Mouse (Mus musculus) stomach, embryonic 16.5 days (tissue): ENCODE measurements around the gene 2410004B18Rik. TPM values are rescaled to one million over a fixed set of nuclear protein-coding genes. Genes with fewer than 3 reads are reported as not detected.

ENCODE experiments used
- ATAC-seq: fragments of 200-750 bp; cut with Nextera tagmentation; 2 replicates; pipeline ENCODE4 v1.8.0; 2017; ENCODE audit warnings: moderate number of reproducible peaks, moderate TSS enrichment; ENCODE audit not compliant: insufficient read depth, low FRiP score
- H3K27ac ChIP-seq: fragments of 300-500 bp; sonication (generic); 2 replicates; pipeline ENCODE4 v1.5.1; 2014; ENCODE audit warnings: low read length
- H3K27me3 ChIP-seq: fragments of 300-500 bp; sonication (generic); 2 replicates; pipeline ENCODE4 v1.6.1; 2014; ENCODE audit warnings: low read length, control low read depth, mixed read lengths; ENCODE audit not compliant: control insufficient read depth, insufficient read depth
- H3K36me3 ChIP-seq: fragments of 300-500 bp; sonication (generic); 2 replicates; pipeline ENCODE4 v1.6.1; 2014; ENCODE audit warnings: low read length; ENCODE audit not compliant: control insufficient read depth, insufficient read depth
- H3K4me1 ChIP-seq: fragments of 300-500 bp; sonication (generic); 2 replicates; pipeline ENCODE4 v1.6.1; 2014; ENCODE audit warnings: low read length, control low read depth, mixed read lengths; ENCODE audit not compliant: control insufficient read depth, insufficient read depth
- H3K4me2 ChIP-seq: fragments of 300-500 bp; sonication (generic); 2 replicates; pipeline ENCODE4 v1.6.1; 2014; ENCODE audit warnings: low read depth, low read length, mixed read lengths
- H3K4me3 ChIP-seq: fragments of 300-500 bp; sonication (generic); replicated peaks from 2 replicates; pipeline ENCODE4 v1.5.1; 2014; ENCODE audit warnings: mild to moderate bottlenecking, low read length
- H3K9ac ChIP-seq: fragments of 300-500 bp; sonication (generic); 2 replicates; pipeline ENCODE4 v1.6.1; 2014; ENCODE audit warnings: low read length
- H3K9me3 ChIP-seq: fragments of 300-500 bp; sonication (generic); replicated peaks from 2 replicates; pipeline ENCODE4 v1.6.1; 2016; ENCODE audit warnings: low read length, control low read depth; ENCODE audit not compliant: control insufficient read depth
- WGBS: fragments of 180-500 bp; shearing (Covaris S2); extraction: QIAGEN DNeasy Blood & Tissue Kit; methylation state at CpG from one replicate; pipeline ENCODE4 v1.1.7; 2014; 5-methylcytosine and 5-hydroxymethylcytosine counted together
- polyA plus RNA-seq: library from polyadenylated mRNA; unstranded; fragments of >200 nt; fragmentation: Nextera tagmentation; extraction: Ambion mirVana; gene quantifications from 2 replicates; pipeline ENCODE4 v1.2.1, GENCODE M21; 2015

The 2410004B18Rik gene
- polyA plus RNA-seq, 1 experiment from 2014 or later, result 41.2 TPM

DNA sequence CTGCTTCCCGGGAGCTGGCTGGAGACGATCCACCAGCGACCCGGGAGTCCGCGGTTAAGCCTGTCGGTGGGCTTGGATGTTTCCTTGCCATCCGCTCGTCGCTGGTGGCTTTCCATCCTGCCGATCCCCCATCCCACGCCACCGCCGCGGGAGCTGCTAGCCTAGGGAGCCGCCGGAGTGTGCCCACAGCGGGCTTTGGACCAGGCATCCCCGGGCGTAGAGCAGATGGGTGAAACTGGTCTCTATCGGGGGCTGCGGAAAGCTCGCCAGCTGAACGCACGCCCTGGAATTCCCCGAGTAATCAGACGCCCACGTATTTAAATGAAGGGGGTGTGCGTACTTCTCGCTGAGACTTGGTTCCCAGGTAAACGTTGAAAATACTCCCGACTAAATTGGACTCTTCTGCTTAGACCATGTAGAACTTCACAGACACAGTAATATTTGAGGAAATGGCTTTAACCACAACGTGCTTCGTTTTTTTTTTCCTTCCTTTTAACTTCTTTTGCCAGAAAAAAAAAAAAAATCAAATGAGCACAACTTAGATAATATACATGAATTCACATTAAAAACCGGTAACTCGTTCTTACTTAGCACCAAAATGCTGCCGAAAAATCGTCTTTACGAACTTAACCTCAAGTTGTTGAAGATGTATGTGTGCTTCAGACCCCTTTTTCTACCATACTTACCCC, 13.0 kb upstream of the 2410004B18Rik start:
- Histone ChIP-seq H3K27ac (peak overlapping the region; percentile 98), H3K4me1 (peaks cover 16% of the 10 kb centered on the region), H3K9me3 (no peaks in the 10 kb centered on the region), H3K36me3 (no peaks in the 10 kb centered on the region), H3K27me3 (no peaks in the 10 kb centered on the region), H3K4me3 (peak overlapping the region; percentile 74), H3K9ac (peak overlapping the region; percentile 96), H3K4me2 (peak overlapping the region; percentile 74)
- WGBS, result 3% methylated on average over 39 of the region's 39 CpGs
- ATAC-seq, result no peak

DNA sequence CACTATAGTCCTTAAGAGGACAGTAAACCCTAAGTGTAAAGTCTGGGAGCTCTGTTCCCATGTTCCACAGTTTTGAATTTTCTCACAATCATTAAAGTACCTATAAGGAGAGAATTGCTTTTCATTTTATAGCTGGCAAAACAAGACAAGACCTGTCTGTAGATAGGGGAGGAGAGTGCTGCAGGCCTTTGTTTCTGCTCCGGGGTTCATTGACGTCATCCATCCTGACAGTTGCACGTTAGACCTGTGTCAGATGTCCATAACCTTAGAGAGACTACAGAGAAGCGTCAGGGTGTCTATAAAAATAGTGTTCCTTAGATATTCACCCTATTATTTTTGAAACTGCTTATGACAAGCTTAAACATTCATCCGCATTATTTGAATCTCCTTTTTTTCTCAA, 12.3 kb upstream of the 2410004B18Rik start:
- Histone ChIP-seq H3K27me3 (no peaks in the 10 kb centered on the region), H3K4me2 (peak overlapping the region; percentile 74), H3K9me3 (no peaks in the 10 kb centered on the region), H3K4me3 (peak overlapping the region; percentile 74), H3K36me3 (no peaks in the 10 kb centered on the region), H3K27ac (no peak overlapping the region; the same call in 1 of the 2 replicates), H3K4me1 (peaks cover 16% of the 10 kb centered on the region), H3K9ac (peak overlapping the region; percentile 96)
- 60% methylated on average over 5 of the region's 5 CpGs for WGBS
- ATAC-seq, result no peak

DNA sequence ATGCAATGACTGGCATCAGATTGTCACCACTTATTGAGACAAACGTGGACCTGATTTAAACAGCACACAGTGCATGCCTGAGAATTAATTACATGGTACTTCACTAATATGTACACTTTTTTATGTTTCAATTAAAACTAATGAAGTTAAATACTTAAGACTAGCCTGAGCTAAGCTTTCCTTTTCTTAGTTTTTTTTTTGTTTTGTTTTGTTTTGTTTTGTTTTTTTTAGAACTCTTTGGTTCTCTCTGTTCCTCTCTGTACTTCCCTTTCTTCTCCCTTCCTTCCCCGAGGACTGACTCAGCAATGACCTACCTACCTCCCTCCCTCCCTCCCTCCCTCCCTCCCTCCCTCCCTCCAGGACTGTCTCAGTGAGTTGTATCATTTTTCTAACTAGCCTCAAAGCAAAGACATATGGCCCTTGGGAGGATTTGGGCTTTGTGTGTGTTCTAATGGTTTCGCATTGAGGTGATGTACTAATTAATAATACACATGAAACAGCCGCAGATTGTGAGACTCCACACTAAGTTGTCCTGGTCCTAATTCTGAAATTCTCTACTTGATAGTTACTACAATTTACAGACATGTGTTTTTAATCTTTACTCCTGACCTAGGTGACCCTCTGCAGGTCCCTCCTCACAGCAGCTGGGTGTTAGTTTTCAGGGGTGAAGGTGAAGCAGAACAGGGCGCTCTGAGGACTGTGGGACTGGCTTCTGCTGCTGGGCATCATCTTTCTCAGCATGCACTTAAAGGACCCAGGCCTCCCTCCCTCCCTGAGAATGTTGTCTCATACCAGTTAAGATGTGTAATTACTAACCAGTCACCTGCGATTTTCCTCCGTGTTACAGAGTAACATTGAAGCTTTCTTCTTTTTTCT, 8.1 kb upstream of the 2410004B18Rik start:
- Histone ChIP-seq H3K27ac (no peak overlapping the region), H3K9me3 (no peaks in the 10 kb centered on the region), H3K4me2 (no peak overlapping the region), H3K27me3 (no peaks in the 10 kb centered on the region), H3K4me1 (peaks cover 13% of the 10 kb centered on the region), H3K9ac (no peak overlapping the region), H3K4me3 (no peak overlapping the region), H3K36me3 (peaks cover 19% of the 10 kb centered on the region; the same call in 1 of the 2 replicates)
- WGBS, result 73% methylated on average over 7 of the region's 7 CpGs
- no peak for ATAC-seq

DNA sequence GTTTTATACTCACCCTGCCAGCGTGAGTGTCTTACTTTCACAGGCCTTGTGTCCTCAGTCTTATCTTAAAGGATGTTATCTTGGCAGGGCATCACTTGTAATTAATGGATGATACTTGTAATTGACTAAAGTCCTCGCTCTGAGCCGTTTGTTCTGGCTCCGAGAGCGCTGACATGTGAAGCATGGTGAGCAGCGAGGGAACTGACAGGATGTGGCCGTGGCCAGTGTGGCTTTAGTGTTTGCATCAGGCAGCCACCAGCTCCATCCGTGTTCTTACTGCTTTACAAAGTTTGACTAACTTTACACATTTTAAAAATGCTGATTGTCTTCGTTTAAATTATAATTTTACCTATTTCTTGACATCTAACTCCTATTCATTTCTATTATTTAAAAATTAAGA, 4.0 kb upstream of the 2410004B18Rik start:
- no peak overlapping the region for H3K4me2 ChIP-seq
- no peaks in the 10 kb centered on the region for H3K9me3 ChIP-seq
- peaks cover 7% of the 10 kb centered on the region for H3K4me1 ChIP-seq
- no peak for ATAC-seq
- H3K4me3 ChIP-seq, result no peak overlapping the region
- H3K27ac ChIP-seq, result no peak overlapping the region
- H3K27me3 ChIP-seq, result no peaks in the 10 kb centered on the region
- peaks cover 22% of the 10 kb centered on the region; the same call in 1 of the 2 replicates for H3K36me3 ChIP-seq
- no peak overlapping the region for H3K9ac ChIP-seq
- 53% methylated on average over 9 of the region's 9 CpGs for WGBS

DNA sequence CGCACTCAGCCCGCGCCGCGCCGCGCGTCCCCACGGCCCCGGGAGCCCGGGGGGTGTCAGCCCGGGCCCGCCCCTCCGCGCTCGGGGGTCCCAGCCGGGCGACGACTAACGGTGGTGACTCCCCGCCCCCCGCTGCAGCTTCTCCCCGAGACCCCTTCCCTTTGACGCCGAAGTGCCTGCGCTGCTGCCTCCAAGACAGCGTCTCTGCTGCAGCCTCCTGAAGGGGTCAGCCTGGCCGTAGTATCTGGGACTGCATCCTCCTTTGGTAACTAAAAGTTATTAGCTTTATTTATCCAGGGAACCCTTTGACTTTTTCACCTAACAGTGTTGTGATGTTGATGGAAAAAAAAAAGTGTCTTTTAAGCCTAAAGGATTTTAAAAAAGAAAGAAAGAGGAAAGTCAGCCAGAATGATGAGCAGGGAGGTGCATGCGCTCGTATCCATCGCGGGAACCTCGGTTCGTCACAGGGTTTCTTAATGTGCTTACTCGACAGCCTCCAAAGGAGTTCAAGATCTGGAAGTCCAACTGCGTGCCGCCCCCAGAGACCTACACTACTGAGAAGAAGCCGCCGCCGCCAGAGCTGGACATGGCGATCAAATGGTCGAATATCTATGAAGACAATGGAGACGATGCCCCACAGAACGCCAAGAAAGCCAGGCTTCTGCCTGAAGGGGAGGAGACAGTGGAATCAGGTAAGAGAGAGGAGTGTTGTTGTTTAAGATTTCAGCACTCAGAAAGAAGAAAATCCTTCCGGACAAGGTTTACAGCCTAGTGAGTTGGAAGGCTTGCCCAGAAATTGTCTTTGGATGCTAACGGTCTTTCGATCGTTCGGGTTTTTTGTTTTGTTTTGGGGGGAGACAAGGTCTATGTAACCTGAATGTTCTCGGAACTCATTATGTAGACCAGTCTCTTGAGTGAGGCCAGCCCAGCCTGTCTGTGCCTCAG, 863 bp downstream of the 2410004B18Rik start:
- peak overlapping the region; percentile 64 for H3K4me2 ChIP-seq
- H3K4me1 ChIP-seq, result peaks cover 19% of the 10 kb centered on the region
- 17% methylated on average over 49 of the region's 50 CpGs for WGBS
- H3K27me3 ChIP-seq, result no peaks in the 10 kb centered on the region
- peak overlapping the region; percentile 94 for H3K4me3 ChIP-seq
- H3K9ac ChIP-seq, result peak overlapping the region; percentile 92
- no peak for ATAC-seq
- 0 out of 2 replicates have a peak overlapping the region, but pooled peaks have one; percentile 74 for H3K27ac ChIP-seq
- H3K36me3 ChIP-seq, result peaks cover 7% of the 10 kb centered on the region; the same call in 1 of the 2 replicates
- H3K9me3 ChIP-seq, result no peaks in the 10 kb centered on the region

DNA sequence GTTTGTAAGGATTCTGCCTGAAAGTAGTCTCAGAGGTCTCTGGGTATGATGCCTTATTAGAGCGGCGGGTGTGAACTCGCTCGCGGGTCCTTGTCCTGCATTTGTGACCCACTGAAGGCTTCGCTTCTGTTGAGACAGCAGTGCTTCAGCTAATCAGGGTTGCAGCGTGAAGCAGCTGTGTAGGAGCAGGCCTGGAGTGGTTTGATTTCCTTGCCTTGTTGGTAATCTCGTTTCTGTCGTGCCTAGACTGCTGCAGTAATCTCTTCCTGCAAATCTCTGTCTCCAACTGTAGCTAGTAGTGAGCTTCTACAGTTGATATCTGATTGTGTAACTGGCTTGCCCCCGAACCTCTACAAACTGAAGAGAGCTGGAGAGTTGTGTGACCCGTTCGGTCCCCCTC, 1.6 kb downstream of the 2410004B18Rik start:
- Histone ChIP-seq H3K4me3 (peak overlapping the region; percentile 94), H3K27me3 (no peaks in the 10 kb centered on the region), H3K4me2 (peak overlapping the region; percentile 64), H3K4me1 (peaks cover 19% of the 10 kb centered on the region), H3K9me3 (no peaks in the 10 kb centered on the region), H3K9ac (no peak overlapping the region; the same call in 1 of the 2 replicates), H3K36me3 (peaks cover 8% of the 10 kb centered on the region), H3K27ac (no peak overlapping the region)
- no peak for ATAC-seq
- WGBS, result 74% methylated on average over 12 of the region's 12 CpGs

DNA sequence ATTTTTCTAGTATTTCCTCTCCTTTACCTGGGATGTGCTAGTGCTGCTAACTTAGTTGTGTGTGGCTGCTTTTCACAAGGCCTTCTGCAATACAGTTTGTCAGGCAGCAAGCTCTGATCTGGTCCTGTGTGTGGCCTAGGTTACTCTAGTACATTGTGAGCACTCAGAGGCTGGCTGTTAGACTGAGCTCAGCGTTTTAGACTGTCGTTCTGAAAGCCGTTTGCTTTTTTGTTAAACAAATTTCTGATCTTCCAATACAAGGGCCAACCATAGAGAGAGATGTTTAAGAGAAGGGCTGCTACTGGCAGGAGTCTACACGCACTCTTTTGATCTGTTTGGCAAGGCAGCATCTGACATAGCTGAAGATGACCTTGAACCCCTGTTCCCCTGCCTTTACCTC, 2.2 kb downstream of the 2410004B18Rik start:
- H3K36me3 ChIP-seq, result peaks cover 14% of the 10 kb centered on the region
- H3K27me3 ChIP-seq, result no peaks in the 10 kb centered on the region
- 67% methylated on average over 4 of the region's 4 CpGs for WGBS
- no peak for ATAC-seq
- H3K9ac ChIP-seq, result no peak overlapping the region; the same call in 1 of the 2 replicates
- H3K4me2 ChIP-seq, result peak overlapping the region; percentile 64; the same call in 1 of the 2 replicates
- H3K27ac ChIP-seq, result no peak overlapping the region
- peaks cover 19% of the 10 kb centered on the region for H3K4me1 ChIP-seq
- H3K9me3 ChIP-seq, result no peaks in the 10 kb centered on the region
- no peak overlapping the region for H3K4me3 ChIP-seq

DNA sequence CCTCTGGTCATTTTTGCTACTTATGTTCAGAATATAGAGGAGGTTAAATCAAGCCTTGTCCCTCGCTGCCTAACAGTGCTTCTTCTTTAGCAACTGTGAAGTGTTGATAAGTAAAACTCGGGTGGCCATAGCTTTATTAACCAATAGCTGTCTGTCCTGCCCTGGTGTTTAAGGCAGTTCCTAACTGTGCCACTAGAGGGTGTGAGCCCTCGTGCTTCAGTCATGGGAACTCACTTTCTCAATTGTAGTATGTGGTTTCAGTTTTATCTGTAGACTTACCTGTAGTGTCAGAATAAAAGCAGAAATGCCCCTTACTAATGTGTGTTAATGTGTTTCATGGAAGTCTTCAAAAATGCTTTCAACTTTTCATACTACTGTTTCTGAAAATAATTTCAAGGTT, 4.2 kb downstream of the 2410004B18Rik start:
- no peaks in the 10 kb centered on the region for H3K27me3 ChIP-seq
- peaks cover 19% of the 10 kb centered on the region for H3K4me1 ChIP-seq
- H3K27ac ChIP-seq, result no peak overlapping the region
- no peaks in the 10 kb centered on the region for H3K9me3 ChIP-seq
- H3K36me3 ChIP-seq, result peaks cover 12% of the 10 kb centered on the region
- ATAC-seq, result no peak
- WGBS, result 12% methylated on average over 3 of the region's 3 CpGs
- no peak overlapping the region for H3K4me2 ChIP-seq
- H3K4me3 ChIP-seq, result no peak overlapping the region
- no peak overlapping the region for H3K9ac ChIP-seq
